Mouse (Mus musculus): ENCODE data around the gene Tmem236.
"Not testable (repeated sequence)": the region's sequence is repeated elsewhere in the genome, so short reads cannot be mapped to it uniquely, and the experiment has no call there.

The Tmem236 gene

GRCm38 (mm10) chr2:14192046-14192445 lies 17.7 kb downstream of the Tmem236 start:
- peak in 1 of 2 experiments; percentile 14 for DNase-seq

GRCm38 (mm10) chr2:14198325-14198903 lies 24.1 kb downstream of the Tmem236 start:
- not testable (repeated sequence) for DNase-seq

- no peak for DNase-seq
Measured at GRCm38 (mm10) chr2:14199621-14200020, 25.3 kb downstream of the Tmem236 start.

- DNase-seq = not testable (repeated sequence)
Measured at GRCm38 (mm10) chr2:14200879-14201445, 26.6 kb downstream of the Tmem236 start.

GRCm38 (mm10) chr2:14204308-14204707 lies 30.0 kb downstream of the Tmem236 start:
- no peak for DNase-seq

- DNase-seq = no peak
Measured at GRCm38 (mm10) chr2:14206798-14207197, 32.5 kb downstream of the Tmem236 start.

- no peak for DNase-seq
Measured at GRCm38 (mm10) chr2:14210731-14211130, 36.4 kb downstream of the Tmem236 start.

- DNase-seq = no peak
Measured at GRCm38 (mm10) chr2:14211606-14212005, 37.3 kb downstream of the Tmem236 start.

GRCm38 (mm10) chr2:14214764-14215163 lies 40.4 kb downstream of the Tmem236 start:
- DNase-seq = no peak

- no peak for DNase-seq
Measured at GRCm38 (mm10) chr2:14216653-14217052, 42.3 kb downstream of the Tmem236 start.

GRCm38 (mm10) chr2:14218126-14218525 lies 43.8 kb downstream of the Tmem236 start:
- DNase-seq = no peak

- DNase-seq = no peak
Measured at GRCm38 (mm10) chr2:14224387-14224786, 50.1 kb downstream of the Tmem236 start.

GRCm38 (mm10) chr2:14228495-14228894 lies 54.2 kb downstream of the Tmem236 start:
- no peak for DNase-seq

GRCm38 (mm10) chr2:14229149-14229548 lies 54.8 kb downstream of the Tmem236 start, which contains the start of gene Mrc1:
Gene Mrc1, plus strand, starts transcription at chr2:14229392.
- no peak for DNase-seq

- no peak for DNase-seq
Measured at GRCm38 (mm10) chr2:14229979-14230378, 55.7 kb downstream of the Tmem236 start.

- DNase-seq = no peak
Measured at GRCm38 (mm10) chr2:14232897-14233296, 58.6 kb downstream of the Tmem236 start.

GRCm38 (mm10) chr2:14233983-14234382 lies 59.7 kb downstream of the Tmem236 start:
- DNase-seq = no peak

- DNase-seq = no peak
Measured at GRCm38 (mm10) chr2:14235319-14235718, 61.0 kb downstream of the Tmem236 start.

- DNase-seq = no peak
Measured at GRCm38 (mm10) chr2:14236920-14237319, 62.6 kb downstream of the Tmem236 start.

GRCm38 (mm10) chr2:14237723-14238122 lies 63.4 kb downstream of the Tmem236 start:
- peak in 1 of 2 experiments; percentile 27 for DNase-seq

GRCm38 (mm10) chr2:14239151-14239550 lies 64.8 kb downstream of the Tmem236 start:
- DNase-seq = no peak

- DNase-seq = no peak
Measured at GRCm38 (mm10) chr2:14244157-14244556, 69.8 kb downstream of the Tmem236 start.

- no peak for DNase-seq
Measured at GRCm38 (mm10) chr2:14244668-14245067, 70.3 kb downstream of the Tmem236 start.

GRCm38 (mm10) chr2:14249839-14250564 lies 75.7 kb downstream of the Tmem236 start:
- DNase-seq = no peak

All from lung, postnatal 4 days (tissue).